15 mouse cellular contexts compared by ENCODE assay signal in genomic region chr10:80171252-80171651, GRCm38 (mm10). TPM values are rescaled to one million over a fixed set of nuclear protein-coding genes. Genes with fewer than 3 reads are reported as not detected.
DNase-seq lines count a peak whose midpoint lies in the region; ATAC-seq and TF ChIP-seq lines count a peak whose summit lies in the region.
"Had no signal": no experiment of that assay in that cellular context is flagged by ENCODE, and none has a peak within 500 bp of the region (broad histone marks: within the 10 kb centered on the region; RNA-seq: fewer than 3 reads in every experiment).

No protein-coding gene starts in this region.

- 0 out of 2 replicates have a peak overlapping the region, but pooled peaks have one; percentile 6 for H3K4me2 ChIP-seq in intestine, embryonic 15.5 days (replicated peaks)
- H3K4me2 ChIP-seq in intestine, postnatal 0 days (replicated peaks; ENCODE audit: low read depth), result no peak overlapping the region
- H3K4me2 ChIP-seq in midbrain, embryonic 14.5 days (ENCODE audit: low read length), result 0 out of 2 replicates have a peak overlapping the region, but pooled peaks have one; percentile 10

- no peak overlapping the region for H3K4me3 ChIP-seq in intestine, embryonic 15.5 days (replicated peaks)
- no peak overlapping the region for H3K4me3 ChIP-seq in intestine, postnatal 0 days (ENCODE audit: low read depth, low read length)
- H3K4me3 ChIP-seq in ES-E14 (ENCODE audit: insufficient read depth in 1 of 2, low read depth in 1 of 2, low read length in 2 of 2, poor library complexity in 1 of 2, severe bottlenecking in 1 of 2), result peak overlapping the region; percentile 15 to 80
- 0 out of 2 replicates have a peak overlapping the region, but pooled peaks have one; percentile 5 for H3K4me3 ChIP-seq in midbrain, embryonic 14.5 days (replicated peaks; ENCODE audit: low read depth, low read length)

- peak overlapping the region; percentile 48; the same call in 1 of the 2 replicates for H3K27ac ChIP-seq in intestine, embryonic 15.5 days
- no peak overlapping the region for H3K27ac ChIP-seq in intestine, postnatal 0 days (ENCODE audit: low read depth, low read length)
- H3K27ac ChIP-seq in ES-E14 (ENCODE audit: insufficient read depth, low read depth, low read length, poor library complexity, severe bottlenecking), result no peak overlapping the region
- peak overlapping the region; percentile 49; the same call in 1 of the 2 replicates for H3K27ac ChIP-seq in midbrain, embryonic 14.5 days (replicated peaks; ENCODE audit: low read depth, low read length)
- H3K27ac ChIP-seq: liver, embryonic 14.5 days; macrophage had no signal

- peaks cover 39% of the 10 kb centered on the region for H3K4me1 ChIP-seq in intestine, embryonic 15.5 days (replicated peaks)
- no peaks in the 10 kb centered on the region for H3K4me1 ChIP-seq in intestine, postnatal 0 days (replicated peaks; ENCODE audit: control insufficient read depth, insufficient read depth, low read length)
- H3K4me1 ChIP-seq in ES-E14 (ENCODE audit: control insufficient read depth in 2 of 2, insufficient read depth in 2 of 2, low read length in 2 of 2, poor library complexity in 1 of 2), result peaks cover 6 to 13% of the 10 kb centered on the region in 2 experiments; a peak in 3 of 4 replicates
- peaks cover 14% of the 10 kb centered on the region for H3K4me1 ChIP-seq in midbrain, embryonic 14.5 days (ENCODE audit: control insufficient read depth, insufficient read depth, low read length)

- peak; percentile 38 for DNase-seq in cerebellum, adult 11 months
- no peak for DNase-seq in ES-E14 (ENCODE audit: low read depth, low spot score)
- DNase-seq in midbrain, embryonic 14.5 days, result no peak
- DNase-seq in ovary, postnatal 36 days (ENCODE audit: low spot score), result no peak
- no peak for DNase-seq in gastrocnemius, postnatal 25 days
- DNase-seq: adrenal gland, postnatal 14 days had no signal

- TF ChIP-seq CTCF in intestine, postnatal 0 days (IDR thresholded peaks at IDR 0.05; ENCODE audit: low read depth), result no peak

- no peak for ATAC-seq in cerebellum, adult (ENCODE audit: insufficient number of reproducible peaks, low FRiP score, low TSS enrichment)
- no peak for ATAC-seq in intestine, embryonic 15.5 days
- no peak for ATAC-seq in intestine, postnatal 0 days
- no peak for ATAC-seq in midbrain, embryonic 14.5 days (ENCODE audit: low FRiP score, low TSS enrichment)
- ATAC-seq: Patski had no signal

- H3K36me3 ChIP-seq in intestine, embryonic 15.5 days, result peaks cover 22% of the 10 kb centered on the region
- peaks cover 34% of the 10 kb centered on the region for H3K36me3 ChIP-seq in intestine, postnatal 0 days (ENCODE audit: control insufficient read depth, insufficient read depth)
- peaks cover 24% of the 10 kb centered on the region for H3K36me3 ChIP-seq in ES-E14 (ENCODE audit: control insufficient read depth, insufficient read depth, low read length, poor library complexity, severe bottlenecking)
- peaks cover 32% of the 10 kb centered on the region for H3K36me3 ChIP-seq in midbrain, embryonic 14.5 days (ENCODE audit: control insufficient read depth, insufficient read depth, low read length)

- H3K9me3 ChIP-seq in intestine, embryonic 15.5 days, result no peaks in the 10 kb centered on the region
- no peaks in the 10 kb centered on the region for H3K9me3 ChIP-seq in intestine, postnatal 0 days (ENCODE audit: control insufficient read depth)
- H3K9me3 ChIP-seq in ES-E14 (ENCODE audit: control insufficient read depth, insufficient read depth, low read depth, low read length), result no peaks in the 10 kb centered on the region
- no peaks in the 10 kb centered on the region for H3K9me3 ChIP-seq in midbrain, embryonic 14.5 days (ENCODE audit: control insufficient read depth, low read length)
- H3K9me3 ChIP-seq: embryonic facial prominence, embryonic 15.5 days; heart, embryonic 12.5 days had no signal

- no peaks in the 10 kb centered on the region for H3K27me3 ChIP-seq in intestine, embryonic 15.5 days (replicated peaks)
- H3K27me3 ChIP-seq in intestine, postnatal 0 days (replicated peaks; ENCODE audit: control insufficient read depth, insufficient read depth, low read length), result no peaks in the 10 kb centered on the region
- no peaks in the 10 kb centered on the region for H3K27me3 ChIP-seq in midbrain, embryonic 14.5 days (ENCODE audit: control insufficient read depth, insufficient read depth, low read length)
- H3K27me3 ChIP-seq: embryonic facial prominence, embryonic 15.5 days; heart, embryonic 12.5 days; Patski had no signal

- H3K9ac ChIP-seq in intestine, embryonic 15.5 days, result 0 out of 2 replicates have a peak overlapping the region, but pooled peaks have one; percentile 62
- H3K9ac ChIP-seq in intestine, postnatal 0 days (ENCODE audit: low read depth, low read length), result no peak overlapping the region
- H3K9ac ChIP-seq in ES-E14 (ENCODE audit: insufficient read depth, low read depth, low read length, poor library complexity, severe bottlenecking), result peak overlapping the region; percentile 87; the same call in 1 of the 2 replicates
- no peak overlapping the region for H3K9ac ChIP-seq in midbrain, embryonic 14.5 days (replicated peaks; ENCODE audit: low read length)
- H3K9ac ChIP-seq: embryonic facial prominence, embryonic 15.5 days; liver, embryonic 14.5 days had no signal

- WGBS in intestine, embryonic 15.5 days, result 84% methylated on average over 15 of the region's 15 CpGs
- 81% methylated on average over 15 of the region's 15 CpGs for WGBS in intestine, postnatal 0 days
- WGBS in midbrain, embryonic 14.5 days, result 92% methylated on average over 15 of the region's 15 CpGs

- in situ Hi-C loops in ES-E14 (cut with MboI; ENCODE audit: low sequenced_read_pairs in 2 of 2, unreplicated experiment in 2 of 2), result loop anchor here (10.0 kb wide), 2 partner anchors 74 to 204 kb away; partner anchors contain the start of gene Ndufs7 (in 1 of the 2)

TF ChIP-seq in ES-E14, 5 proteins besides CTCF, POLR2A, EP300 and RAD21:
- TF ChIP-seq ZNF384 (IDR thresholded peaks at IDR 0.05; ENCODE audit: low read depth, low read length) (no peak), ZC3H11A (IDR thresholded peaks at IDR 0.05; ENCODE audit: borderline replicate concordance, low read depth, low read length) (no peak), MAFK (IDR thresholded peaks at IDR 0.05; ENCODE audit: insufficient read depth, low read depth, low read length) (no peak), CHD2 (IDR thresholded peaks at IDR 0.05; ENCODE audit: low read depth, low read length) (no peak), HCFC1 (IDR thresholded peaks at IDR 0.05; ENCODE audit: borderline replicate concordance, insufficient read depth, low read length) (no peak)

RNA-seq across cellular contexts. Expression of gene 1600002K03Rik, which starts 1.5 kb away (rescaled TPM):
- polyA plus RNA-seq in intestine, embryonic 15.5 days (2015; fragmentation: Nextera tagmentation; extraction: Ambion mirVana), result 22.9 and 25.1 TPM in 2 replicates
- 12.7 and 13.9 TPM in 2 replicates for polyA plus RNA-seq in intestine, postnatal 0 days (2015; fragmentation: Nextera tagmentation; extraction: Ambion mirVana)
- 25.4 and 31.2 TPM in 2 replicates for total RNA-seq in ES-E14 (2012; rRNA removed)
- polyA plus RNA-seq in midbrain, embryonic 14.5 days (2014; fragmentation: Nextera tagmentation; extraction: Ambion mirVana), result 5.7 and 9.9 TPM in 2 replicates
- total RNA-seq in gastrocnemius, postnatal 25 days (2021), result 1 to 10 TPM; 5.1 to 5.9 TPM

RNA-seq across cellular contexts. Expression of gene Cirbp, which starts 5.5 kb away (rescaled TPM):
- 69.4 and 83.9 TPM in 2 replicates for polyA plus RNA-seq in intestine, embryonic 15.5 days (2015; fragmentation: Nextera tagmentation; extraction: Ambion mirVana)
- 222 and 228 TPM in 2 replicates for polyA plus RNA-seq in intestine, postnatal 0 days (2015; fragmentation: Nextera tagmentation; extraction: Ambion mirVana)
- total RNA-seq in ES-E14 (2012; rRNA removed), result 69.6 and 105 TPM in 2 replicates
- polyA plus RNA-seq in midbrain, embryonic 14.5 days (2014; fragmentation: Nextera tagmentation; extraction: Ambion mirVana), result 295 and 421 TPM in 2 replicates
- 10 to 100 TPM; 17.3 to 21.4 TPM for total RNA-seq in gastrocnemius, postnatal 25 days (2021)

RNA-seq across cellular contexts. Expression of gene Efna2, which starts 8.0 kb away (rescaled TPM):
- 13.6 and 15.0 TPM in 2 replicates for polyA plus RNA-seq in intestine, embryonic 15.5 days (2015; fragmentation: Nextera tagmentation; extraction: Ambion mirVana)
- 3.5 and 3.8 TPM in 2 replicates for polyA plus RNA-seq in intestine, postnatal 0 days (2015; fragmentation: Nextera tagmentation; extraction: Ambion mirVana)
- 2.7 and 3.4 TPM in 2 replicates for total RNA-seq in ES-E14 (2012; rRNA removed)
- 41.9 and 50.1 TPM in 2 replicates for polyA plus RNA-seq in midbrain, embryonic 14.5 days (2014; fragmentation: Nextera tagmentation; extraction: Ambion mirVana)
- total RNA-seq in gastrocnemius, postnatal 25 days (2021), result under 1 TPM; 0.26 to 0.54 TPM
- total RNA-seq: neutrophil, adult 5-6 weeks had no signal

RNA-seq across cellular contexts. Expression of gene Midn, which starts 23.2 kb away (rescaled TPM):
- 14.1 and 16.1 TPM in 2 replicates for polyA plus RNA-seq in intestine, embryonic 15.5 days (2015; fragmentation: Nextera tagmentation; extraction: Ambion mirVana)
- polyA plus RNA-seq in intestine, postnatal 0 days (2015; fragmentation: Nextera tagmentation; extraction: Ambion mirVana), result 18.1 and 19.5 TPM in 2 replicates
- total RNA-seq in ES-E14 (2012; rRNA removed), result 38.3 and 42.6 TPM in 2 replicates
- 62.6 and 65.6 TPM in 2 replicates for polyA plus RNA-seq in midbrain, embryonic 14.5 days (2014; fragmentation: Nextera tagmentation; extraction: Ambion mirVana)
- total RNA-seq in gastrocnemius, postnatal 25 days (2021), result 10 to 100 TPM; 33.7 to 34.8 TPM

RNA-seq across cellular contexts. Expression of gene Cbarp, which starts 30.6 kb away (rescaled TPM):
- polyA plus RNA-seq in intestine, embryonic 15.5 days (2015; fragmentation: Nextera tagmentation; extraction: Ambion mirVana), result 4.8 and 5.1 TPM in 2 replicates
- 2.1 and 2.7 TPM in 2 replicates for polyA plus RNA-seq in intestine, postnatal 0 days (2015; fragmentation: Nextera tagmentation; extraction: Ambion mirVana)
- 20.9 and 41.0 TPM in 2 replicates for total RNA-seq in ES-E14 (2012; rRNA removed)
- polyA plus RNA-seq in midbrain, embryonic 14.5 days (2014; fragmentation: Nextera tagmentation; extraction: Ambion mirVana), result 78.9 and 101 TPM in 2 replicates
- 1 to 10 TPM; 1.2 to 1.6 TPM for total RNA-seq in gastrocnemius, postnatal 25 days (2021)

Comparison
In these comparisons a context has a peak if more than half of its experiments do, and no peak if none do; other contexts are left out.
1. H3K27ac ChIP-seq: peak in intestine, embryonic 15.5 days (single experiment) and midbrain, embryonic 14.5 days (single experiment); none in intestine, postnatal 0 days (single experiment) and ES-E14 (single experiment).
2. H3K9ac ChIP-seq: peak in intestine, embryonic 15.5 days (single experiment) and ES-E14 (single experiment); none in intestine, postnatal 0 days (single experiment) and midbrain, embryonic 14.5 days (single experiment).
3. H3K4me3 ChIP-seq: peak in ES-E14 (2 of 2) and midbrain, embryonic 14.5 days (single experiment); none in intestine, embryonic 15.5 days (single experiment) and intestine, postnatal 0 days (single experiment).